Mouse (Mus musculus): ENCODE measurements at regions not wholly inside any gene's neighbourhood (a gene's known extent, or its start where the extent isn't known, plus 50 kb on each side); places are given as distances from the start of the nearest gene placed in this dataset.
A peak's percentile ranks its signal among the peaks of the same experiment; 100 is the strongest.
"Not testable (repeated sequence)": the region's sequence is repeated elsewhere in the genome, so short reads cannot be mapped to it uniquely, and the experiment has no call there.

GRCm38 (mm10) chr9:91053065-91053793, 309.0 kb upstream of the Zic4 start:
- no peak for DNase-seq

GRCm38 (mm10) chr9:91059460-91059859, 302.8 kb upstream of the Zic4 start:
- peak in 1 of 2 experiments; percentile 11 for DNase-seq

GRCm38 (mm10) chr9:91069496-91069895, 292.7 kb upstream of the Zic4 start:
- no peak for DNase-seq

- no peak for DNase-seq
These were observed 288.6 kb upstream of the Zic4 start for GRCm38 (mm10) chr9:91073366-91074174.

- no peak for DNase-seq
These were observed 288.1 kb upstream of the Zic4 start for GRCm38 (mm10) chr9:91074175-91074480.

GRCm38 (mm10) chr9:91077490-91077889, 284.7 kb upstream of the Zic4 start:
- no peak for DNase-seq

GRCm38 (mm10) chr9:91083791-91084190, 278.4 kb upstream of the Zic4 start:
- DNase-seq: no peak

GRCm38 (mm10) chr9:91085923-91086322, 276.3 kb upstream of the Zic4 start:
- peak; percentile 15 to 64 for DNase-seq

- DNase-seq: no peak
These were observed 272.9 kb upstream of the Zic4 start for GRCm38 (mm10) chr9:91089348-91089747.

- DNase-seq: no peak
These were observed 270.7 kb upstream of the Zic4 start for GRCm38 (mm10) chr9:91091421-91092050.

- peak; percentile 17 to 20 for DNase-seq
These were observed 260.4 kb upstream of the Zic4 start for GRCm38 (mm10) chr9:91101614-91102407.

GRCm38 (mm10) chr9:91122441-91123035, 239.7 kb upstream of the Zic4 start:
- no peak for DNase-seq

- no peak for DNase-seq
These were observed 239.0 kb upstream of the Zic4 start for GRCm38 (mm10) chr9:91123208-91123607.

- DNase-seq: no peak
These were observed 235.5 kb upstream of the Zic4 start for GRCm38 (mm10) chr9:91126630-91127245.

- not testable (repeated sequence) for DNase-seq
These were observed 233.7 kb upstream of the Zic4 start for GRCm38 (mm10) chr9:91128491-91128890.

GRCm38 (mm10) chr9:91130111-91130720, 232.0 kb upstream of the Zic4 start:
- no peak for DNase-seq

GRCm38 (mm10) chr9:91131415-91132255, 230.6 kb upstream of the Zic4 start:
- DNase-seq: no peak

- no peak for DNase-seq
These were observed 229.7 kb upstream of the Zic4 start for GRCm38 (mm10) chr9:91132531-91132930.

GRCm38 (mm10) chr9:91133256-91133920, 228.8 kb upstream of the Zic4 start:
- no peak for DNase-seq

GRCm38 (mm10) chr9:91134325-91134724, 227.9 kb upstream of the Zic4 start:
- no peak for DNase-seq

All from heart, adult 18-20 months (tissue).